In the genomic region with DNA sequence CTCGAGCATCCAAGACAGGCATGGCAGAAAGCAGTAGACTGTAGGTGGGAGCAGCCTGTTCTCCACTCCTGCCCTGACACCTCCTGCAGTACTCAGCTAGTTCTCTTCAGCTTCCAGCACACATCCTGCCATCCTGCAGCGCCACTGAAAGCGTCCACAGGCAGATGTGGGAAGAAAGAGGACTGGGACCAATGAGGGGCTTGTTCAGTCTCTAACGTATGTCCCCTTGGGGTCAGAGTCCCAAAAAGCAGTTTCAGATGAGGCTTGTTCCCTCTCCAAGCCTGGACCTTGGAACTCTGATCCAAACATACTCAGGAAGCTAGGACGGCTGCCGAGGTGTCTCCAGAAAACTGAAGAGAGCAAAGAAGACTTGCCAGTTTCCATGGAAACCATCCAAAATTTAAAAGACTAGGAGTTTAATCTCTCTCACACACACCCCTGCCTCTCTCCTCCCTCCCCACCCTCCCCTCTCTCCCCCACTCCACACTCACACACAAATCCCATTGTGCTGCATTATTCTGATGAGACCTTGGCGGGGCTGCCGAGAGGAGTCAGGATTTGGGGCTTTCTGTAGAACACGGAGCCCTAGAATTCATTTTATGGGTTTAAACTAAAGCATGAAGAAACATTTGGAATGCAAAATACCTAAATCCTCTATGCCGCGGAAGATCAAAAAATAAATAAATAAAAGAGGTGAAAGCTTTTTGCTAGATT, we compare ENCODE assay signal across 13 mouse cellular contexts. TPM values are rescaled to one million over a fixed set of nuclear protein-coding genes. Genes with fewer than 3 reads are reported as not detected.
DNase-seq lines count a peak whose midpoint lies in the region; ATAC-seq and TF ChIP-seq lines count a peak whose summit lies in the region.
"Had no signal": no experiment of that assay in that cellular context is flagged by ENCODE, and none has a peak within 500 bp of the region (broad histone marks: within the 10 kb centered on the region; RNA-seq: fewer than 3 reads in every experiment).

No protein-coding gene starts in this region.

- peak overlapping the region; percentile 37 for H3K4me2 ChIP-seq in forebrain, postnatal 0 days (ENCODE audit: low read depth)
- peak overlapping the region; percentile 34 for H3K4me2 ChIP-seq in midbrain, embryonic 12.5 days (replicated peaks)
- H3K4me2 ChIP-seq in intestine, embryonic 16.5 days (ENCODE audit: low read depth, low read length): no peak overlapping the region
- H3K4me2 ChIP-seq: embryonic facial prominence, embryonic 15.5 days had no signal

- no peaks in the 10 kb centered on the region for H3K27me3 ChIP-seq in forebrain, postnatal 0 days (ENCODE audit: insufficient read depth, low read length)
- H3K27me3 ChIP-seq in midbrain, embryonic 12.5 days: no peaks in the 10 kb centered on the region
- no peaks in the 10 kb centered on the region for H3K27me3 ChIP-seq in intestine, embryonic 16.5 days (replicated peaks; ENCODE audit: control insufficient read depth, insufficient read depth, low read length)
- H3K27me3 ChIP-seq: embryonic facial prominence, embryonic 15.5 days had no signal

- ATAC-seq in forebrain, postnatal 0 days: peak; percentile 93
- ATAC-seq in midbrain, embryonic 12.5 days (ENCODE audit: low FRiP score, low read depth): peak; percentile 89
- ATAC-seq in intestine, embryonic 16.5 days: no peak

- H3K9ac ChIP-seq in forebrain, postnatal 0 days: peak overlapping the region; percentile 23
- H3K9ac ChIP-seq in midbrain, embryonic 12.5 days (replicated peaks): no peak overlapping the region; the same call in 1 of the 2 replicates
- H3K9ac ChIP-seq in intestine, embryonic 16.5 days (ENCODE audit: low read depth, low read length): no peak overlapping the region
- H3K9ac ChIP-seq: embryonic facial prominence, embryonic 15.5 days had no signal

- peaks cover 36% of the 10 kb centered on the region for H3K4me1 ChIP-seq in forebrain, postnatal 0 days (ENCODE audit: insufficient read depth)
- peaks cover 41% of the 10 kb centered on the region for H3K4me1 ChIP-seq in midbrain, embryonic 12.5 days
- peaks cover 3% of the 10 kb centered on the region; the same call in 1 of the 2 replicates for H3K4me1 ChIP-seq in intestine, embryonic 16.5 days (ENCODE audit: control insufficient read depth, insufficient read depth, low read length)

- H3K9me3 ChIP-seq in forebrain, postnatal 0 days (ENCODE audit: low read length): no peaks in the 10 kb centered on the region
- H3K9me3 ChIP-seq in midbrain, embryonic 12.5 days: no peaks in the 10 kb centered on the region
- H3K9me3 ChIP-seq in intestine, embryonic 16.5 days (ENCODE audit: control insufficient read depth, low read length): no peaks in the 10 kb centered on the region
- H3K9me3 ChIP-seq: embryonic facial prominence, embryonic 15.5 days had no signal

- H3K27ac ChIP-seq in forebrain, postnatal 0 days (ENCODE audit: low read depth, low read length): peak overlapping the region; percentile 90
- H3K27ac ChIP-seq in midbrain, embryonic 12.5 days (replicated peaks): peak overlapping the region; percentile 60
- no peak overlapping the region for H3K27ac ChIP-seq in intestine, embryonic 16.5 days (ENCODE audit: low read length)
- H3K27ac ChIP-seq: embryonic facial prominence, embryonic 15.5 days; macrophage had no signal

- 0 out of 2 replicates have a peak overlapping the region, but pooled peaks have one; percentile 13 for H3K4me3 ChIP-seq in forebrain, postnatal 0 days (ENCODE audit: low read depth, low read length)
- H3K4me3 ChIP-seq in midbrain, embryonic 12.5 days: no peak overlapping the region
- H3K4me3 ChIP-seq in intestine, embryonic 16.5 days (ENCODE audit: low read length): no peak overlapping the region
- H3K4me3 ChIP-seq: embryonic facial prominence, embryonic 15.5 days had no signal

- peak; percentile 41 for DNase-seq in embryo, embryonic 10.5 days (ENCODE audit: low spot score)
- no peak for DNase-seq in embryo, embryonic 10 days (ENCODE audit: low spot score)
- peak; percentile 88 for DNase-seq in brain, adult 2 months (ENCODE audit: low read depth, low spot score)
- DNase-seq in forebrain, postnatal 0 days: peak; percentile 84
- no peak for DNase-seq in adrenal gland, postnatal 25 days
- DNase-seq in adrenal gland, postnatal 10 days: no peak
- DNase-seq: kidney, adult 8-10 months; spleen, adult 18-20 months; thymus, adult 18-20 months had no signal

- WGBS in forebrain, postnatal 0 days: 8% methylated on average over 11 of the region's 11 CpGs
- WGBS in midbrain, embryonic 12.5 days: 13% methylated on average over 11 of the region's 11 CpGs
- 43% methylated on average over 11 of the region's 11 CpGs for WGBS in intestine, embryonic 16.5 days

- H3K36me3 ChIP-seq in forebrain, postnatal 0 days (ENCODE audit: insufficient read depth): no peaks in the 10 kb centered on the region
- H3K36me3 ChIP-seq in midbrain, embryonic 12.5 days: no peaks in the 10 kb centered on the region
- H3K36me3 ChIP-seq in intestine, embryonic 16.5 days (ENCODE audit: control insufficient read depth, insufficient read depth, low read length): no peaks in the 10 kb centered on the region
- H3K36me3 ChIP-seq: embryonic facial prominence, embryonic 15.5 days had no signal

- peak; percentile 31 for TF ChIP-seq CTCF in forebrain, postnatal 0 days (IDR thresholded peaks at IDR 0.05; ENCODE audit: low read depth)

RNA-seq across cellular contexts. Expression of a gene that starts 22.5 kb away (rescaled TPM):
- 1,041 and 1,060 TPM in 2 replicates for total RNA-seq in forebrain, postnatal 0 days (2014; rRNA removed)
- 4,009 and 4,204 TPM in 2 replicates for polyA plus RNA-seq in forebrain, postnatal 0 days (2015; fragmentation: Nextera tagmentation; extraction: Ambion mirVana)
- polyA plus RNA-seq in midbrain, embryonic 12.5 days (2016; fragmentation: Nextera tagmentation; extraction: Ambion mirVana): 1,734 and 1,740 TPM in 2 replicates
- 302 and 339 TPM in 2 replicates for total RNA-seq in adrenal gland, postnatal 25 days (2021)
- total RNA-seq in adrenal gland, postnatal 10 days (2021): 100 to 1,000 TPM; 355 to 389 TPM
- polyA plus RNA-seq in intestine, embryonic 16.5 days (2015; fragmentation: Nextera tagmentation; extraction: Ambion mirVana): 2,576 and 2,612 TPM in 2 replicates

Comparison
In these comparisons a context has a peak if more than half of its experiments do, and no peak if none do; other contexts are left out.
1. DNase-seq: peak in embryo, embryonic 10.5 days (single experiment), brain, adult 2 months (single experiment) and forebrain, postnatal 0 days (single experiment); none in embryo, embryonic 10 days (single experiment), adrenal gland, postnatal 25 days (single experiment) and adrenal gland, postnatal 10 days (single experiment).